Mouse (Mus musculus): Measurements from ENCODE around the gene Hcfc2. TPM values are rescaled to one million over a fixed set of nuclear protein-coding genes. Genes with fewer than 3 reads are reported as not detected.

The Hcfc2 gene
- polyA plus RNA-seq, 1 experiment from 2014 or later, result 25.5 TPM

GRCm38 (mm10) chr10:82666436-82667234 is 29.3 kb upstream of the Hcfc2 start:
- 27% methylated on average over 22 of the region's 22 CpGs for WGBS
- peak overlapping the region; percentile 19; the same call in 1 of the 2 replicates for H3K4me2 ChIP-seq (replicated peaks; ENCODE audit: low read depth, low read length)
- peak; percentile 93 for ATAC-seq (ENCODE audit: low FRiP score, low TSS enrichment)
- H3K27me3 ChIP-seq (ENCODE audit: control insufficient read depth, insufficient read depth, low read length), result no peaks in the 10 kb centered on the region
- H3K36me3 ChIP-seq (ENCODE audit: control insufficient read depth, insufficient read depth, low read length), result no peaks in the 10 kb centered on the region
- H3K9me3 ChIP-seq (ENCODE audit: control insufficient read depth, low read length), result no peaks in the 10 kb centered on the region
- H3K9ac ChIP-seq (ENCODE audit: low read depth, low read length), result peak overlapping the region; percentile 28; the same call in 1 of the 2 replicates
- H3K27ac ChIP-seq (ENCODE audit: low read depth, low read length), result no peak overlapping the region
- no peaks in the 10 kb centered on the region for H3K4me1 ChIP-seq (ENCODE audit: control insufficient read depth, insufficient read depth, low read length)
- no peak overlapping the region for H3K4me3 ChIP-seq (ENCODE audit: low read length)

DNA sequence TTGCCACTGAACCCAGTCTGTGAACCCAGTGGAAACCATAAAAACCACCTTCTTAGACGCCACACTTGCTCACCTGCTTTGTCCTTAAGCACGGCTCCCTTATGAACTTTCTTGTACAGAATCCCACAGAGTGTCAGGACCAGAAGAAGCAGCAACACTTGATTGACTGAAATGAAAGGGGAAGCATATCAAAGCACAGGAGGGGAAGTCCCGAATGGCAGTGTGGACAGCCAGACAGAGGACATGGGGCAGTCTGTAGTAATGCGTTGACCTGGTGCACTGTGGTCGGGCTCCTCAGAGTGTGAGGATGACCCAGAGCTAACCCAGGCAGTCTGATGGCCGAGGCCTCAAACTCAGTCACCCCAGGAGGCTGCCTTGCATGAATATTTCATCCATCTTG is 25.8 kb upstream of the Hcfc2 start:
- no peak overlapping the region for H3K4me3 ChIP-seq (ENCODE audit: low read length)
- no peaks in the 10 kb centered on the region for H3K4me1 ChIP-seq (ENCODE audit: control insufficient read depth, insufficient read depth, low read length)
- H3K27me3 ChIP-seq (ENCODE audit: control insufficient read depth, insufficient read depth, low read length), result no peaks in the 10 kb centered on the region
- H3K9me3 ChIP-seq (ENCODE audit: control insufficient read depth, low read length), result no peaks in the 10 kb centered on the region
- no peak overlapping the region for H3K9ac ChIP-seq (ENCODE audit: low read depth, low read length)
- no peak for ATAC-seq (ENCODE audit: low FRiP score, low TSS enrichment)
- no peak overlapping the region for H3K27ac ChIP-seq (ENCODE audit: low read depth, low read length)
- H3K4me2 ChIP-seq (replicated peaks; ENCODE audit: low read depth, low read length), result no peak overlapping the region
- WGBS, result 78% methylated on average over 6 of the region's 6 CpGs
- no peaks in the 10 kb centered on the region for H3K36me3 ChIP-seq (ENCODE audit: control insufficient read depth, insufficient read depth, low read length)

DNA sequence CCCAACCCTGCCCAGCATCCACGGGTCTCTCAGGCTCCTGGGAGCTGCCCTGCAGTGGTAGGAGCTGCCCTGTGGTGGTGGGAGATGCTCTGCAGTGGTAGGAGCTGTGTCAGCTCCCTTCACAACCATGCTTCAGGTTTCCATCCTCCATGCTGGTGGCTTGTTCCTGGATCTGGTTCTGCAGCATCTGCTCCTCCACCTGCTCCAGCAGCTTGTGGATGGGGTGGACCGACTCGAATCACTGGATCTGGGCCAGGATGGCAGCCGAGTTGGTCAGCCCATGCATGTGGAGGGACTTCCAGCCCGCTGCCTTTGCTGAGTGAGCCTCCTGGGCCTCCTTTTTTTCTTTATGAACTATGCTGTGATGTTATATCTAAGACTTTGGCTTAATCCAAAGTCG is 19.0 kb upstream of the Hcfc2 start:
- Histone ChIP-seq H3K9me3 (ENCODE audit: control insufficient read depth, low read length) (no peaks in the 10 kb centered on the region), H3K36me3 (ENCODE audit: control insufficient read depth, insufficient read depth, low read length) (no peaks in the 10 kb centered on the region), H3K4me3 (ENCODE audit: low read length) (no peak overlapping the region), H3K4me1 (ENCODE audit: control insufficient read depth, insufficient read depth, low read length) (no peaks in the 10 kb centered on the region), H3K4me2 (replicated peaks; ENCODE audit: low read depth, low read length) (no peak overlapping the region), H3K9ac (ENCODE audit: low read depth, low read length) (no peak overlapping the region), H3K27ac (ENCODE audit: low read depth, low read length) (no peak overlapping the region), H3K27me3 (ENCODE audit: control insufficient read depth, insufficient read depth, low read length) (no peaks in the 10 kb centered on the region)
- 89% methylated on average over 6 of the region's 6 CpGs for WGBS
- ATAC-seq (ENCODE audit: low FRiP score, low TSS enrichment), result no peak

GRCm38 (mm10) chr10:82680769-82681168 is 15.2 kb upstream of the Hcfc2 start:
- Histone ChIP-seq H3K27me3 (ENCODE audit: control insufficient read depth, insufficient read depth, low read length) (no peaks in the 10 kb centered on the region), H3K9ac (ENCODE audit: low read depth, low read length) (no peak overlapping the region), H3K4me1 (ENCODE audit: control insufficient read depth, insufficient read depth, low read length) (no peaks in the 10 kb centered on the region), H3K27ac (ENCODE audit: low read depth, low read length) (no peak overlapping the region), H3K36me3 (ENCODE audit: control insufficient read depth, insufficient read depth, low read length) (no peaks in the 10 kb centered on the region), H3K4me3 (ENCODE audit: low read length) (no peak overlapping the region), H3K4me2 (replicated peaks; ENCODE audit: low read depth, low read length) (no peak overlapping the region), H3K9me3 (ENCODE audit: control insufficient read depth, low read length) (no peaks in the 10 kb centered on the region)
- no peak for ATAC-seq (ENCODE audit: low FRiP score, low TSS enrichment)
- WGBS, result 92% methylated on average over 5 of the region's 5 CpGs

DNA sequence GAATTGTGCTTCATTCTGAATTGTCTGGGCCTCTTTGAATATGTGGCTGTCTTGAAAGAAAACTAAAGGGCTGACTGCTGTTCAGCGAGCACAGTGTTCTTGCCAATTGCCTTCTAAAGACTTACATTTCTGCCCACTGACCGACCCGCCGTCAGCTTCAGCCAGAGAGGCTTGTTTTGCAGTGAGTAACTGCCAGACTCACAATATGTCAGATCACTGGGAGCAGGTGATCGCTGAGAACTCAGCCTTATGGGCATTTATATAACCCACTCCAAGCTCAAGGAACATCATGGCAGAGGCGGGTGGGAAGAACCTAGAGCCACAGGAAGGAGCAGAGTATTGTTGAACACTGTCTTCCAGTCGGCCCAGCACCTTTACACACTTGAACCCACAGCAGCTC is 14.3 kb upstream of the Hcfc2 start:
- H3K36me3 ChIP-seq (ENCODE audit: control insufficient read depth, insufficient read depth, low read length), result no peaks in the 10 kb centered on the region
- 86% methylated on average over 7 of the region's 7 CpGs for WGBS
- no peaks in the 10 kb centered on the region for H3K9me3 ChIP-seq (ENCODE audit: control insufficient read depth, low read length)
- no peak overlapping the region for H3K4me2 ChIP-seq (replicated peaks; ENCODE audit: low read depth, low read length)
- H3K9ac ChIP-seq (ENCODE audit: low read depth, low read length), result no peak overlapping the region
- H3K27ac ChIP-seq (ENCODE audit: low read depth, low read length), result no peak overlapping the region
- H3K4me1 ChIP-seq (ENCODE audit: control insufficient read depth, insufficient read depth, low read length), result no peaks in the 10 kb centered on the region
- H3K4me3 ChIP-seq (ENCODE audit: low read length), result no peak overlapping the region
- no peaks in the 10 kb centered on the region for H3K27me3 ChIP-seq (ENCODE audit: control insufficient read depth, insufficient read depth, low read length)
- no peak for ATAC-seq (ENCODE audit: low FRiP score, low TSS enrichment)

DNA sequence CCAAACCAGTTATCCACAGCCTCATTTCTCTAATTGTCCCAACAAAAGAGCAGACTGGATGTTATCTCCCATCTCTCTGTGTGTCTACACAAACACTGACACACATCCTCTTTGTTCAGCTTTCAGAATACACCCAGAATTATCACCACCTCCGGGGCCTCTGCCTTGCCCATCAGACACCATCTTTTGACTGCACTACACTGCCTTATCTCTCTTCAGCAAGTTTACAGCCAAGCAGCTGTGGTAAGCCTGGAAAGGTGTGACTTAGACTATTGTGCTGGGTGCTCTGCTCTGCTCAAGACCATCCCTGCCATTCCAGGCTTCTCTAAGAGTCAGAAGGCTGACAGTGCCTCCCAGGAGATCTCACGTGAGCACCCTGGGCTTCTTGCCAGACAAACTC is 10.5 kb upstream of the Hcfc2 start:
- Histone ChIP-seq H3K4me2 (replicated peaks; ENCODE audit: low read depth, low read length) (no peak overlapping the region), H3K27ac (ENCODE audit: low read depth, low read length) (no peak overlapping the region), H3K27me3 (ENCODE audit: control insufficient read depth, insufficient read depth, low read length) (no peaks in the 10 kb centered on the region), H3K36me3 (ENCODE audit: control insufficient read depth, insufficient read depth, low read length) (no peaks in the 10 kb centered on the region), H3K4me3 (ENCODE audit: low read length) (no peak overlapping the region), H3K9me3 (ENCODE audit: control insufficient read depth, low read length) (no peaks in the 10 kb centered on the region), H3K9ac (ENCODE audit: low read depth, low read length) (no peak overlapping the region), H3K4me1 (ENCODE audit: control insufficient read depth, insufficient read depth, low read length) (no peaks in the 10 kb centered on the region)
- WGBS, result 69% methylated on average over 2 of the region's 2 CpGs
- no peak for ATAC-seq (ENCODE audit: low FRiP score, low TSS enrichment)

DNA sequence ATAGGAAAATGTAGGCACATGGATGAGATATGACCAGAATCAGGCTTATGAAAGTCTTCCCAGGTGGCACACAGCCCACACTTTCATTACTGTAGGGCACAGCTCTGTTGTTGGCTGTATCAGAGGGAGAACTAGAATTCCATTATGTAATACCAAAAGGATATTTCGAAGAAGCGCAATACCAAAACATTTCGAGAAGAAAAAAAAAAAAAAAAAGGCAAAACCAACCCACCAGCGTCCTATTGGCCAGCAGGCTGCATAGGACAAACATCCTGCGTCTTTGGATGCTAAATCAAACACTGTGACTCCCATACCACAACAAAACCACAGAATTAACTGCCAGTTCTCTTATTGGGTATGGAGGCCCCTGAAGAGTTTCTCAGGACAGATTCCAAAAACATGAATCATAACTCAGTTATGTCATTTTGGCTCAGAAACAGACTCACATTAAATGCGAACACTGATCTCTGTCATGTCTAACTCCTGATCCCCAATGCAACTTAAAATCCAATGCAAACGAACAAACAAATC is 6.2 kb upstream of the Hcfc2 start:
- peak; percentile 56; the same call in 1 of the 2 replicates for ATAC-seq (ENCODE audit: low FRiP score, low TSS enrichment)
- Histone ChIP-seq H3K9me3 (ENCODE audit: control insufficient read depth, low read length) (no peaks in the 10 kb centered on the region), H3K27me3 (ENCODE audit: control insufficient read depth, insufficient read depth, low read length) (no peaks in the 10 kb centered on the region), H3K4me3 (ENCODE audit: low read length) (peak overlapping the region; percentile 24; the same call in 1 of the 2 replicates), H3K27ac (ENCODE audit: low read depth, low read length) (peak overlapping the region; percentile 74; the same call in 1 of the 2 replicates), H3K9ac (ENCODE audit: low read depth, low read length) (no peak overlapping the region), H3K36me3 (ENCODE audit: control insufficient read depth, insufficient read depth, low read length) (no peaks in the 10 kb centered on the region), H3K4me1 (ENCODE audit: control insufficient read depth, insufficient read depth, low read length) (no peaks in the 10 kb centered on the region), H3K4me2 (replicated peaks; ENCODE audit: low read depth, low read length) (peak overlapping the region; percentile 45)
- WGBS, result 69% methylated on average over 7 of the region's 7 CpGs

- H3K27ac ChIP-seq (ENCODE audit: low read depth, low read length), result peak within 1 kb of the TSS; percentile 74
- 2% methylated on average over 14 of the region's 14 CpGs for WGBS
- peak within 1 kb of the TSS; percentile 24 for H3K4me3 ChIP-seq (ENCODE audit: low read length)
- no peaks in the 10 kb centered on the region for H3K27me3 ChIP-seq (ENCODE audit: control insufficient read depth, insufficient read depth, low read length)
- peak; percentile 88 for ATAC-seq (ENCODE audit: low FRiP score, low TSS enrichment)
- H3K4me2 ChIP-seq (replicated peaks; ENCODE audit: low read depth, low read length), result peak within 1 kb of the TSS; percentile 45
- H3K4me1 ChIP-seq (ENCODE audit: control insufficient read depth, insufficient read depth, low read length), result no peaks in the 10 kb centered on the region
- no peaks in the 10 kb centered on the region for H3K9me3 ChIP-seq (ENCODE audit: control insufficient read depth, low read length)
- H3K36me3 ChIP-seq (ENCODE audit: control insufficient read depth, insufficient read depth, low read length), result no peaks in the 10 kb centered on the region
- H3K9ac ChIP-seq (ENCODE audit: low read depth, low read length), result peak within 1 kb of the TSS; percentile 42; the same call in 1 of the 2 replicates
Observed at GRCm38 (mm10) chr10:82690494-82690893, 5.5 kb upstream of the Hcfc2 start, which contains the start of gene Glt8d2. Gene Glt8d2 (minus strand): TSS chr10:82690650.

- 67% methylated on average over 4 of the region's 4 CpGs for WGBS
- H3K27me3 ChIP-seq (ENCODE audit: control insufficient read depth, insufficient read depth, low read length), result no peaks in the 10 kb centered on the region
- H3K4me1 ChIP-seq (ENCODE audit: control insufficient read depth, insufficient read depth, low read length), result 0 out of 2 replicates have a peak, but pooled peaks cover 4% of the 10 kb centered on the region
- H3K9me3 ChIP-seq (ENCODE audit: control insufficient read depth, low read length), result no peaks in the 10 kb centered on the region
- H3K9ac ChIP-seq (ENCODE audit: low read depth, low read length), result no peak overlapping the region
- H3K27ac ChIP-seq (ENCODE audit: low read depth, low read length), result no peak overlapping the region
- H3K4me3 ChIP-seq (ENCODE audit: low read length), result no peak overlapping the region
- no peak for ATAC-seq (ENCODE audit: low FRiP score, low TSS enrichment)
- H3K36me3 ChIP-seq (ENCODE audit: control insufficient read depth, insufficient read depth, low read length), result peaks cover 4% of the 10 kb centered on the region; the same call in 1 of the 2 replicates
- H3K4me2 ChIP-seq (replicated peaks; ENCODE audit: low read depth, low read length), result no peak overlapping the region
Observed at GRCm38 (mm10) chr10:82696453-82697079, 606 bp downstream of the Hcfc2 start.

Data from kidney, embryonic 14.5 days (tissue).